In the genomic region with DNA sequence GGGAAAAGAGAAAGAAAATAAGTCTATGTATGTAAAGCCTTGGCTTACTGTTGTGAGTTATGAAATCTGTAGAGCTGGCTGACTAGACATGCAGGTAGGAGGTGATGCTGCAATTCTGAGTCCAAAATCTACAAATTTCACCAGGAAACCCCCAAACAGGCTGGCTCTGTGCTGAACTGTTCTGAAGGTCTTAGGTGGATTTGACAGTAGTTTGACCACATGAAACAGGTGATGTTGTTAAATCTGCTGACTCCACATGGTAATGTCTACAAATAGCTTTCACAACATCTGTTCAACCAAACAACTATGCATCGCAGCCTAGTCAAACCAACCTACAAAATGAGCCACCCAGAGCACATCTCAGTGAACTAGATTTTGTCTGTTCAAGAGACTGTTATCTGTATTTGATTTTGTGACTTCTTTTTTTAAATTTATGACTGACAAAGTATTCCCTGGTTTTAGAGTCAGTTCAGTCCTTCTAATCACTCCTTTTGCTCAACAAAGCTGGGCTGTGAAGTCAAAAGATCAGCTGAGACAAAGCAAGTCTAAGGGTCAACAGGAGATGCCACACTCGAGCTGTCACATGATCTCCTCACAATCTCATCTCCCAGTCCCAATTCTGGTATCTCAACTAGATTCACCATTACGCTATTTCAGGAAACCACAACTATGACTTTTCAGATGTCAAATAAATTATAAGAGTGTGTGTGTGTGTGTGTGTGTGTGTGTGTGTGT, we compare ENCODE assay signal across 17 mouse cellular contexts. TPM values are rescaled to one million over a fixed set of nuclear protein-coding genes. Genes with fewer than 3 reads are reported as not detected.
A peak's percentile ranks its signal among the peaks of the same experiment; 100 is the strongest.
DNase-seq lines count a peak whose midpoint lies in the region; ATAC-seq lines count a peak whose summit lies in the region.
"Had no signal": no experiment of that assay in that cellular context is flagged by ENCODE, and none has a peak within 500 bp of the region (broad histone marks: within the 10 kb centered on the region; RNA-seq: fewer than 3 reads in every experiment).

No protein-coding gene starts in this region.

- ATAC-seq in inflammation-experienced regulatory T-cells, adult 6 months: peak; percentile 31
- ATAC-seq: forebrain, embryonic 15.5 days; midbrain, embryonic 15.5 days had no signal

- intact Hi-C loops in left cerebral cortex, postnatal 36 days (cut with DNase I): no loop called here
- intact Hi-C loops in left cerebral cortex, postnatal 14 days (cut with DNase I): no loop called here

- DNase-seq in left cerebral cortex, postnatal 36 days (ENCODE audit: low spot score in 2 of 2): peak; percentile 20 to 23
- DNase-seq in left cerebral cortex, postnatal 14 days (ENCODE audit: low spot score in 2 of 2): no peak
- DNase-seq in right cerebral cortex, postnatal 25 days: peak; percentile 12
- no peak for DNase-seq in right cerebral cortex, postnatal 4 days
- no peak for DNase-seq in kidney, adult 18-20 months
- DNase-seq in cerebellum, postnatal 14 days: no peak
- DNase-seq: adrenal gland, postnatal 10 days; cerebellum, adult 11 months; cerebellum, adult 9-11 months; gastrocnemius, postnatal 36 days; heart, adult 2 months; heart, postnatal 14 days; kidney, adult 9 months; kidney, postnatal 10 days had no signal

RNA-seq across cellular contexts. Expression of a gene that starts 20.8 kb away (rescaled TPM):
- 10 to 100 TPM; 59.3 to 59.9 TPM for total RNA-seq in left cerebral cortex, postnatal 36 days (2021)
- 10 to 100 TPM; 45.9 to 46.6 TPM for total RNA-seq in left cerebral cortex, postnatal 14 days (2021)
- 1 to 10 TPM; 2.8 to 4.8 (median 2.9) TPM for polyA plus RNA-seq in inflammation-experienced regulatory T-cells, adult 6 months (2017; shearing (Covaris generic))

Comparison
In these comparisons a context has a peak if more than half of its experiments do, and no peak if none do; other contexts are left out.
1. DNase-seq: peak in left cerebral cortex, postnatal 36 days (2 of 2) and right cerebral cortex, postnatal 25 days (single experiment); none in left cerebral cortex, postnatal 14 days (0 of 2), right cerebral cortex, postnatal 4 days (single experiment), kidney, adult 18-20 months (single experiment) and cerebellum, postnatal 14 days (0 of 2).